22 mouse cellular contexts compared by ENCODE assay signal in genomic region chr1:132342518-132342917, GRCm38 (mm10). TPM values are rescaled to one million over a fixed set of nuclear protein-coding genes. Genes with fewer than 3 reads are reported as not detected.
DNase-seq lines count a peak whose midpoint lies in the region; ATAC-seq and TF ChIP-seq lines count a peak whose summit lies in the region.
"Had no signal": no experiment of that assay in that cellular context is flagged by ENCODE, and none has a peak within 500 bp of the region (broad histone marks: within the 10 kb centered on the region; RNA-seq: fewer than 3 reads in every experiment).

No protein-coding gene starts in this region.

- 68% methylated on average over 3 of the region's 3 CpGs for WGBS in heart, adult 2 months
- 52% methylated on average over 3 of the region's 3 CpGs for WGBS in liver, embryonic 13.5 days (ENCODE audit: insufficient replicate concordance)
- WGBS in embryonic facial prominence, embryonic 10.5 days = 61% methylated on average over 3 of the region's 3 CpGs

- TF ChIP-seq POLR2A in heart, adult 2 months (IDR thresholded peaks at IDR 0.05; ENCODE audit: insufficient read depth, low read depth, low read length) = no peak

- no peak for TF ChIP-seq CTCF in heart, adult 2 months (IDR thresholded peaks at IDR 0.05)
- no peak for TF ChIP-seq CTCF in C2C12 (IDR thresholded peaks at IDR 0.05; ENCODE audit: control insufficient read depth, insufficient read depth, insufficient read length)

- DNase-seq in heart, adult 2 months = no peak
- no peak for DNase-seq in heart, adult 8-10 months (ENCODE audit: low spot score)
- no peak for DNase-seq in liver, embryonic 13.5 days
- no peak for DNase-seq in liver
- no peak for DNase-seq in embryonic facial prominence, embryonic 10.5 days (ENCODE audit: low spot score)
- no peak for DNase-seq in ovary, postnatal 36 days (ENCODE audit: low spot score)
- DNase-seq: cerebellum, adult 2 months; cerebellum, postnatal 36 days; forebrain, postnatal 0 days; right cerebral cortex, postnatal 14 days had no signal

- no peaks in the 10 kb centered on the region for H3K27me3 ChIP-seq in heart, adult 2 months (ENCODE audit: control insufficient read depth, insufficient read depth, low read length)
- H3K27me3 ChIP-seq in liver, embryonic 13.5 days = 0 out of 2 replicates have a peak, but pooled peaks cover 2% of the 10 kb centered on the region
- H3K27me3 ChIP-seq in C2C12 (ENCODE audit: control insufficient read depth, insufficient read depth, insufficient read length) = no peaks in the 10 kb centered on the region
- no peaks in the 10 kb centered on the region for H3K27me3 ChIP-seq in embryonic facial prominence, embryonic 10.5 days (replicated peaks; ENCODE audit: low read depth, poor library complexity, severe bottlenecking)
- H3K27me3 ChIP-seq: heart, embryonic 13.5 days; limb, embryonic 13.5 days; lung, embryonic 15.5 days; midbrain, embryonic 15.5 days; neural tube, embryonic 15.5 days; stomach, embryonic 15.5 days had no signal

- H3ac ChIP-seq in C2C12 (ENCODE audit: control insufficient read depth, insufficient read length, low read depth) = no peak overlapping the region

- H3K27ac ChIP-seq in heart, adult 2 months = peak overlapping the region; percentile 64
- H3K27ac ChIP-seq in liver, embryonic 13.5 days = no peak overlapping the region
- peak overlapping the region; percentile 74 for H3K27ac ChIP-seq in brown adipose tissue, adult 24 weeks (replicated peaks; ENCODE audit: low read depth, low read length)
- H3K27ac ChIP-seq in embryonic facial prominence, embryonic 10.5 days (replicated peaks) = no peak overlapping the region
- H3K27ac ChIP-seq: heart, embryonic 13.5 days; limb, embryonic 13.5 days; lung, embryonic 15.5 days; midbrain, embryonic 15.5 days; neural tube, embryonic 15.5 days; stomach, embryonic 15.5 days had no signal

- peak overlapping the region; percentile 3; the same call in 1 of the 2 replicates for H3K4me3 ChIP-seq in heart, adult 2 months
- no peak overlapping the region for H3K4me3 ChIP-seq in liver, embryonic 13.5 days (replicated peaks)
- H3K4me3 ChIP-seq in C2C12 (ENCODE audit: insufficient read depth, poor library complexity, severe bottlenecking) = peak overlapping the region; percentile 2
- H3K4me3 ChIP-seq in brown adipose tissue, adult 24 weeks (ENCODE audit: insufficient read depth, low read depth, low read length) = no peak overlapping the region
- H3K4me3 ChIP-seq in embryonic facial prominence, embryonic 10.5 days = no peak overlapping the region
- H3K4me3 ChIP-seq: forebrain, embryonic 10.5 days; heart, embryonic 13.5 days; limb, embryonic 13.5 days; lung, embryonic 15.5 days; midbrain, embryonic 15.5 days; neural tube, embryonic 15.5 days; stomach, embryonic 15.5 days had no signal

- H3K79me3 ChIP-seq in C2C12 (ENCODE audit: low read depth) = peaks cover 6% of the 10 kb centered on the region

- intact Hi-C loops in heart, adult 2 months (cut with DNase I) = no loop called here

- peaks cover 49% of the 10 kb centered on the region for H3K4me1 ChIP-seq in heart, adult 2 months (ENCODE audit: control insufficient read depth, insufficient read depth, low read length)
- H3K4me1 ChIP-seq in liver, embryonic 13.5 days (replicated peaks) = peaks cover 34% of the 10 kb centered on the region
- H3K4me1 ChIP-seq in brown adipose tissue, adult 24 weeks (ENCODE audit: control insufficient read depth, insufficient read depth, insufficient read length, low read length) = peaks cover 54% of the 10 kb centered on the region
- H3K4me1 ChIP-seq in embryonic facial prominence, embryonic 10.5 days = peaks cover 16% of the 10 kb centered on the region
- H3K4me1 ChIP-seq: limb, embryonic 13.5 days; midbrain, embryonic 15.5 days; neural tube, embryonic 15.5 days had no signal

- H3K36me3 ChIP-seq in heart, adult 2 months (ENCODE audit: control insufficient read depth, insufficient read depth, low read length) = no peaks in the 10 kb centered on the region
- no peaks in the 10 kb centered on the region for H3K36me3 ChIP-seq in liver, embryonic 13.5 days
- H3K36me3 ChIP-seq in C2C12 (ENCODE audit: control insufficient read depth, insufficient read depth) = peaks cover 10% of the 10 kb centered on the region
- no peaks in the 10 kb centered on the region for H3K36me3 ChIP-seq in embryonic facial prominence, embryonic 10.5 days (replicated peaks)
- H3K36me3 ChIP-seq: forebrain, embryonic 10.5 days; heart, embryonic 13.5 days; limb, embryonic 13.5 days; lung, embryonic 15.5 days; midbrain, embryonic 15.5 days; neural tube, embryonic 15.5 days; stomach, embryonic 15.5 days had no signal

- no peaks in the 10 kb centered on the region for H3K79me2 ChIP-seq in heart, adult 2 months (replicated peaks; ENCODE audit: control insufficient read depth, insufficient read depth, low read length)
- H3K79me2 ChIP-seq in C2C12 (ENCODE audit: control insufficient read depth, insufficient read depth) = peaks cover 35% of the 10 kb centered on the region

- peak overlapping the region; percentile 37 for H3K9ac ChIP-seq in heart, adult 2 months (ENCODE audit: low read depth, low read length)
- no peak overlapping the region; the same call in 1 of the 2 replicates for H3K9ac ChIP-seq in liver, embryonic 13.5 days
- H3K9ac ChIP-seq: forebrain, postnatal 0 days; heart, embryonic 13.5 days; limb, embryonic 13.5 days; lung, embryonic 15.5 days; midbrain, embryonic 15.5 days; neural tube, embryonic 15.5 days; stomach, embryonic 15.5 days had no signal

- H3K4me2 ChIP-seq in liver, embryonic 13.5 days = no peak overlapping the region
- H3K4me2 ChIP-seq: heart, embryonic 13.5 days; limb, embryonic 13.5 days; lung, embryonic 15.5 days; midbrain, embryonic 15.5 days; neural tube, embryonic 15.5 days; stomach, embryonic 15.5 days had no signal

- peak; percentile 47; the same call in 1 of the 2 replicates for ATAC-seq in liver, embryonic 13.5 days (ENCODE audit: low read depth)
- ATAC-seq: forebrain, postnatal 0 days; hindbrain, embryonic 16.5 days; intestine, embryonic 16.5 days; midbrain, embryonic 15.5 days had no signal

- no peak for TF ChIP-seq EP300 in heart, adult 2 months (IDR thresholded peaks at IDR 0.05; ENCODE audit: insufficient read depth, low read depth, low read length)

- H3K9me3 ChIP-seq in liver, embryonic 13.5 days (replicated peaks) = no peaks in the 10 kb centered on the region
- no peaks in the 10 kb centered on the region for H3K9me3 ChIP-seq in embryonic facial prominence, embryonic 10.5 days
- H3K9me3 ChIP-seq: forebrain, embryonic 10.5 days; heart, embryonic 13.5 days; limb, embryonic 13.5 days; lung, embryonic 15.5 days; midbrain, embryonic 15.5 days; neural tube, embryonic 15.5 days; stomach, embryonic 15.5 days had no signal

TF ChIP-seq in C2C12, 6 proteins besides CTCF, POLR2A, EP300 and RAD21:
- no peak for TF ChIP-seq USF1 (IDR thresholded peaks at IDR 0.05; ENCODE audit: low read depth)
- no peak for TF ChIP-seq MYOG (IDR thresholded peaks at IDR 0.05; ENCODE audit: control insufficient read depth, extremely low read depth, insufficient read length)
- TF ChIP-seq MYOD1 (IDR thresholded peaks at IDR 0.05; ENCODE audit: control insufficient read depth, insufficient read length, low read depth) = no peak
- TF ChIP-seq MAX (IDR thresholded peaks at IDR 0.05) = no peak
- no peak for TF ChIP-seq FOSL1 (IDR thresholded peaks at IDR 0.05; ENCODE audit: insufficient read depth, low read length, poor library complexity, severe bottlenecking)
- no peak for TF ChIP-seq CEBPB (IDR thresholded peaks at IDR 0.05; ENCODE audit: low read depth)

RNA-seq across cellular contexts. Expression of gene Nuak2, which starts 26.6 kb away (rescaled TPM):
- 1 to 10 TPM; 4.1 to 4.3 TPM for total RNA-seq in heart, adult 2 months (2021)
- polyA plus RNA-seq in heart, adult 2 months (2012; rRNA removed) = 2.8 and 4.0 TPM in 2 replicates
- 1 to 10 TPM; 3.8 to 5.2 (median 4.0) TPM for total RNA-seq in heart, adult 8-10 months (2022)
- polyA plus RNA-seq in liver, embryonic 13.5 days (2015; fragmentation: Nextera tagmentation; extraction: Ambion mirVana) = 1.6 and 1.8 TPM in 2 replicates
- polyA plus RNA-seq in C2C12 (2012; fragmentation: generic; extraction: Trizol) = 11.7 TPM
- 0.50 and 0.87 TPM in 2 replicates for polyA plus RNA-seq in brown adipose tissue, adult 24 weeks (2012; ENCODE audit: insufficient read depth, insufficient read length, missing spikeins)
- 12.6 and 19.6 TPM in 2 replicates for polyA plus RNA-seq in embryonic facial prominence, embryonic 10.5 days (2016; fragmentation: Nextera tagmentation; extraction: Ambion mirVana)

RNA-seq across cellular contexts. Expression of gene Klhdc8a, which starts 44.1 kb away (rescaled TPM):
- 10 to 100 TPM; 15.4 to 21.0 TPM for total RNA-seq in heart, adult 2 months (2021)
- polyA plus RNA-seq in heart, adult 2 months (2012; rRNA removed) = 15.9 and 18.7 TPM in 2 replicates
- total RNA-seq in heart, adult 8-10 months (2022) = 10 to 100 TPM; 11.8 to 22.9 (median 17.5) TPM
- 0.03 and 0.06 TPM in 2 replicates for polyA plus RNA-seq in liver, embryonic 13.5 days (2015; fragmentation: Nextera tagmentation; extraction: Ambion mirVana)
- polyA plus RNA-seq in C2C12 (2012; fragmentation: generic; extraction: Trizol) = 19.0 TPM
- polyA plus RNA-seq in brown adipose tissue, adult 24 weeks (2012; ENCODE audit: insufficient read depth, insufficient read length, missing spikeins) = not detected in 2 replicates
- polyA plus RNA-seq in embryonic facial prominence, embryonic 10.5 days (2016; fragmentation: Nextera tagmentation; extraction: Ambion mirVana) = 0.46 and 0.58 TPM in 2 replicates
- total RNA-seq: hematopoietic stem cell, adult 5-6 weeks had no signal

RNA-seq across cellular contexts. Expression of gene Tmcc2, which starts 48.6 kb away (rescaled TPM):
- 10 to 100 TPM; 21.9 to 25.4 TPM for total RNA-seq in heart, adult 2 months (2021)
- 17.5 and 19.4 TPM in 2 replicates for polyA plus RNA-seq in heart, adult 2 months (2012; rRNA removed)
- 10 to 100 TPM; 27.5 to 31.3 (median 28.9) TPM for total RNA-seq in heart, adult 8-10 months (2022)
- 456 and 511 TPM in 2 replicates for polyA plus RNA-seq in liver, embryonic 13.5 days (2015; fragmentation: Nextera tagmentation; extraction: Ambion mirVana)
- 37.3 TPM for polyA plus RNA-seq in C2C12 (2012; fragmentation: generic; extraction: Trizol)
- 2.1 and 2.5 TPM in 2 replicates for polyA plus RNA-seq in brown adipose tissue, adult 24 weeks (2012; ENCODE audit: insufficient read depth, insufficient read length, missing spikeins)
- 10.2 and 11.7 TPM in 2 replicates for polyA plus RNA-seq in embryonic facial prominence, embryonic 10.5 days (2016; fragmentation: Nextera tagmentation; extraction: Ambion mirVana)

Comparison
In these comparisons a context has a peak if more than half of its experiments do, and no peak if none do; other contexts are left out.
1. H3K27ac ChIP-seq: peak in heart, adult 2 months (single experiment) and brown adipose tissue, adult 24 weeks (single experiment); none in liver, embryonic 13.5 days (single experiment) and embryonic facial prominence, embryonic 10.5 days (single experiment).
2. H3K4me3 ChIP-seq: peak in heart, adult 2 months (single experiment) and C2C12 (single experiment); none in liver, embryonic 13.5 days (single experiment), brown adipose tissue, adult 24 weeks (single experiment) and embryonic facial prominence, embryonic 10.5 days (single experiment).
3. RNA of gene Klhdc8a, which starts 44.1 kb away (polyA plus RNA-seq): 19.0 TPM in C2C12 (single experiment) and 15.9 to 18.7 TPM in heart, adult 2 months; 0.46 to 0.58 TPM in embryonic facial prominence, embryonic 10.5 days, not detected in brown adipose tissue, adult 24 weeks and 0.03 to 0.06 TPM in liver, embryonic 13.5 days; every median in the first group is over 10 times any median in the second.
4. RNA of gene Tmcc2, which starts 48.6 kb away (polyA plus RNA-seq): 456 to 511 TPM in liver, embryonic 13.5 days; 37.3 TPM in C2C12 (single experiment), 17.5 to 19.4 TPM in heart, adult 2 months, 10.2 to 11.7 TPM in embryonic facial prominence, embryonic 10.5 days and 2.1 to 2.5 TPM in brown adipose tissue, adult 24 weeks; every median in the first group is over 10 times any median in the second.